Mouse (Mus musculus) heart, postnatal 25 days (tissue): ENCODE measurements around the gene Lta. TPM values are rescaled to one million over a fixed set of nuclear protein-coding genes. Genes with fewer than 3 reads are reported as not detected.

Source experiments
- DNase-seq: peaks from one replicate; pipeline ENCODE4 v3.0.0; 2022; ENCODE audit warnings: low spot score
- intact Hi-C: fragments of 180-260 bp; cut with DNase I; formaldehyde crosslinking; loops from one replicate; pipeline ENCODE4 v1.15.1; 2025
- microRNA-seq: library from miRNA; unstranded; fragments of <30 nt; microRNA quantifications from one replicate; pipeline ENCODE4 v1.2.0, GENCODE M21; 2022
- total RNA-seq, 2 experiments: library from RNA; stranded (reverse); gene quantifications; 2 replicates each; pipeline ENCODE4 v1.2.3; 2021

Gene Lta
- total RNA-seq, 2 experiments from 2014 or later = not detected

DNA sequence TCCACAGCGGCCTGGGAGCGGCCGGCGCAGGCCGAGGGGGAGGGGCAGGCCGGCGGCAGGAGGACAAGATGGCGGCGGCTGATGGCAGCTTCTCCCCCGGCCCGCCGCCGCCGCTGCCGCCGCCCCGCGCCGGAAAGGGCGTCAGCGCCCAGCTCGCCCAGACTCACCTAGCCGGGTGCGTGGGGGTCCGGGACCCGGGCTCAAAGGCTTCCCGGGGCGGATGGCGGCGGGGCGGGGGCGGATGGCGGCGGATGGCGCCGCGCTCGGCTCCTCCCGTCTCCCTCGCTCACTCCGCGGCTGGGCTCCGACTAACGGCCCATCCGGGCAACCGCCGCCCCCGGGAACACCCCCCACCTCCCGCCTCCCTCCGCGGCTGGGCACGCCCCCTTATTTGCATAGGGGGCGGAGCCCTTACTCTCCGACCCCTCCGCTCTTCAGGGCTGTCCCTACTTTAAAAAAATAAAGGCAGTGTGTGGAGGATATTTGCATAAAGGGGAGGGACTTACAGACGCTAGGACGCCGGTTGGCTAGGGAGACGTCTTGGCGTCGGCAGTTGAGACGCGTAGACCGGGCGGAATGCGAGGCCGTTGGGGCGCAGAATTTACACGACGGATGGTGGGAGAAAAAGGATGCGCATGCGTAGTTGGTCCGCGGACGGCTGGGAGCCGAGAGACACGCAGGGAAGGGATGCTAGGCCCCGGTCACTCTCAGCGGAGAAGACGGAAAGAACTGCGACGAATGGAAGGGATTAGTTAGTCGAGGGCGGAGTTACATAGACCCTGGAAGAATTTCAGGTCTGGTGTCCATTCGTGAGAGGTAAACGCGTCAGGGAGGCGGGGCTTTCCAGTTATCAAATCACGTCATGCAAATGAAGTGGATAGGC is 40.3 kb downstream of the Lta start, which contains the start of gene Prrc2a:
Gene Prrc2a, minus strand, starts transcription at position 330 of the 883 bp plus-strand sequence.
- intact Hi-C loops = loop anchor here (5.0 to 10.0 kb wide), 2 partner anchors 43 to 960 kb away; partner anchors contain the start of genes Csnk2b, Gpank1 and Tap2
- DNase-seq = peak; percentile 98

DNA sequence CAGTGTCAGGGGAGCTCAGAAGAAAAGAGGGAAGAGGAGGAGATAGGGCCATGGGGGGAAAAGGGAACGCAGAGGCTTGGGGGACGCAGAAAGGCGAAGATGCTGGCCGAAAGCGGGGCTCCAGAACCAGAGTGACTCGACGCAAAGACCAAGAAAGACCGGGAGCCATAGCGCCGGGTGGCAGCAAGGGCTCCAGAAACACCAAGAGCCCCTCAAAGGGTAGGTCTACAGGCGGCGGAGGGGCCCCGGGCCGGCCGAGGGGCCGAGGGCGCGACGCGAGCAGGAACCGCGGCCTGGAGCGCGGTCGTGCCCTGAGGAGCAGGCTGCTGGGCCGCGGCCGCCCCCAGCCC is 41.0 kb downstream of the Lta start:
- intact Hi-C loops = loop anchor here (5.0 to 10.0 kb wide), 2 partner anchors 42 to 959 kb away; partner anchors contain the start of genes Csnk2b, Gpank1 and Tap2
- DNase-seq = no peak

DNA sequence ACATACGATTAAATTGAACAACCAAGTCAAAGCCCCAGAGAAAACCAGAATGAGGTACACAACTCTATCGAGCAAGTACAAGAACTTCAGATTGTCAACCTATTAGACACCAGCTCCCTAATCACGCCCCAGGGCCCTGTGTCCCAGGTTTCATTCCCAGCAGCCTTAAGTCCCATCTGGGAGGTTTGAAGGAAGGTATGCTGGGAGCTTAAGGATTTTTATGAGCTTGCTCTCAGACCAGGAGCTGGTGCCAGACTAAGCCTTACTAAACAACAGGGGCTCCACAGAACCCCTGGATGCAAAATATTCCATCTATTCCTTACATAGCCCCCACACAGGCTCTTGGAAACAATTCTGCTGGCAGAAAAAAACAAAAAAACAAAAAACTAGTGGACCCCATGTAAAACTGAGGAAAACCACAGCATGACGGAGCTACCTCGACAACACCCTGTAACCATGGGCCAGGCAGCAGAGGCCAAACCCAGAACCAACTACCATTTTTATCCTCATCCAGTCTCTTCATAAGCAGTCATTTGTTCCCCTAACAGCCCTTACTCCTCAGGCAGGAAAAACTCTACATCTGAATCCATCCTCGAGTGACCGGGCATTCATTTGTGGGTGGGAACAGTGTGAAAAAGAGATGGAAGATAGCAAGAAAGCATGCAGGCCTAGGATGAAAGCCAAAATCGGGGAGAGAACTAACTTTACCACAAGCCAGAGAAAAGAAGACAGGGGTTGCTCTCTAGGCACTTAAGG is 41.6 kb downstream of the Lta start:
- DNase-seq = no peak
- intact Hi-C loops = loop anchor here (2.0 to 10.0 kb wide), 3 partner anchors 25 to 959 kb away; partner anchors contain the start of genes Csnk2b, Gpank1 and Tap2

DNA sequence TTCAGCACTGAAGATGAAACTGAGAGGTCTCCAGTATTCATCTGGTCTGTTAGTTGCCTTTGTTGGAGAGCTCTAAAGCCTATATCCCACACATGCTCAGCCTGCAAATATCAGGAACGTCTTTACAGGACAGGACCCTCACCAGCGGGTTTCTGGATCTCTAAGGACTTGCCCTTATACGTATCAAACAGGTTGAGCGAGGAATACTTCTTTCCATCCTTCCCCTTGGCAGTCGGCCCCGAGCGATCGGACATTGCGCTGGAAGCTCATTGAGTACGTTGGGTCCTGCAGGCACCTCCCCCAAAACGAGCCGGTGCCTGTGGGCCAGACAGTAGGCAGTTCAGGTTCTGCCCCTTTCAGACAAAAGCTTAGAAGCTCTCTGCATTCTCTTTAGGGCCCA is 42.4 kb downstream of the Lta start:
- intact Hi-C loops = loop anchor here (2.0 to 10.0 kb wide), 3 partner anchors 24 to 958 kb away; partner anchors contain the start of genes Csnk2b, Gpank1 and Tap2

DNA sequence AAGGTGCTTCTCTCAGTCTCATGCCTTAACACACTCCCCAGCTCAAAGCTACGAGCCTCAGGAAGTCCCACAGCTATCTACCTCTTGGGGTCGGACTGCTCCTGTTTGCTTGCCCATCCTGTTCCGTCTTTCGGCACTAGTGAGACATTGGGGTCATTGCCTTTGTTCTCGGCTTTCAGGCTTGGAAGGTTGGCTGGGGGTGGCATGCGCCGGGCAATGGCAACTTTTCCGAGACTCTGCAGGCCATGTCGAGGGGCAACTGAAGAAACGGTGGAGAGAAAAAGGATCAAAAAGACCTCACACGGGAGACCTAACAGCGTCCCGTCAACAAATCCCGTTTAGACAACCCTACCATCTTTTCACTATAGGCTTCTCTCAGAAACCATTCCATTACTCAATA is 43.0 kb downstream of the Lta start:
- intact Hi-C loops = loop anchor here (2.0 to 10.0 kb wide), 3 partner anchors 23 to 957 kb away; partner anchors contain the start of genes Csnk2b, Gpank1 and Tap2
- DNase-seq = no peak

More for the DNA sequence above, 42.4 kb downstream of the Lta start:
- no peak for DNase-seq

DNA sequence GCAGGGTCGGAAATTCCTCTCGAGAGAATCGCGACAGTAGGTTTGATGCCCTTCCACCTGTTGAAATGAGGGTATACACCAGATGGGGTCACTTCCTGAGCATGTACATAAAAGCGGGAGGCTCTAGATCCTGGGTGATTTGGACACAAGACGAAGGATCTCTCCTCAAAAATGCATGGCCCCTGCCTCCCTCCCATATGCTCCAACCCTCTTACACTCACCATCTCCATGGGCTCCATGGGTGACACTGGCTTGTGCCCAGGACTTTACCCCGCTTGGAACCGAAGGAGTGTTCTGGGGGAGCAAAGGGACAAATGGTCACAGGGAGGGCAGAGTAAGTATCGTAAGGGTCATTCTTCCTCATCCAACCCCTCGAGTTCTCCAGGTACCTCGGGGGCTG is 43.7 kb downstream of the Lta start:
- DNase-seq = no peak
- intact Hi-C loops = loop anchor here (5.0 to 10.0 kb wide), 2 partner anchors 39 to 957 kb away; partner anchors contain the start of genes Csnk2b, Gpank1 and Tap2

DNA sequence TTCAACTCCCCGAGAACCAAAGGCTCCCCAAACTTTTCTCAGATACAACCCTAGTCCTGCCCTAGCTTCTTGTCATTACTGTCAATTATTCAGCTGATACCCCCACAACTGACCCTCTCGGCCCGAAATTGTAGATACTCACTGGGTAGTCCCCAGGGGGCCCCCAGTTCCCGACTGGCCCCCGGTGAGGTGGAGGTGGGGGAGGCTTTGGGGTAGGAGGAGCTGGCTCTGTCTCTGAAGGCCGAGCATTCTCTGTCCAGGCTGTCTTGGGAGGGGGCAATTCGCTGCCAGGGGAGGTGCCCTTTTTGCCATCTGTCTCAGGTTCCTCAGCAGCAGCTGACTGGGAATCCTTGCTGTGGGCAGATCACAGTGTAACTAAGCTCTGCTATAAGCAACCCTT is 45.5 kb downstream of the Lta start:
- intact Hi-C loops = loop anchor here (5.0 to 10.0 kb wide), 2 partner anchors 37 to 955 kb away; partner anchors contain the start of genes Csnk2b, Gpank1 and Tap2
- DNase-seq = no peak

DNA sequence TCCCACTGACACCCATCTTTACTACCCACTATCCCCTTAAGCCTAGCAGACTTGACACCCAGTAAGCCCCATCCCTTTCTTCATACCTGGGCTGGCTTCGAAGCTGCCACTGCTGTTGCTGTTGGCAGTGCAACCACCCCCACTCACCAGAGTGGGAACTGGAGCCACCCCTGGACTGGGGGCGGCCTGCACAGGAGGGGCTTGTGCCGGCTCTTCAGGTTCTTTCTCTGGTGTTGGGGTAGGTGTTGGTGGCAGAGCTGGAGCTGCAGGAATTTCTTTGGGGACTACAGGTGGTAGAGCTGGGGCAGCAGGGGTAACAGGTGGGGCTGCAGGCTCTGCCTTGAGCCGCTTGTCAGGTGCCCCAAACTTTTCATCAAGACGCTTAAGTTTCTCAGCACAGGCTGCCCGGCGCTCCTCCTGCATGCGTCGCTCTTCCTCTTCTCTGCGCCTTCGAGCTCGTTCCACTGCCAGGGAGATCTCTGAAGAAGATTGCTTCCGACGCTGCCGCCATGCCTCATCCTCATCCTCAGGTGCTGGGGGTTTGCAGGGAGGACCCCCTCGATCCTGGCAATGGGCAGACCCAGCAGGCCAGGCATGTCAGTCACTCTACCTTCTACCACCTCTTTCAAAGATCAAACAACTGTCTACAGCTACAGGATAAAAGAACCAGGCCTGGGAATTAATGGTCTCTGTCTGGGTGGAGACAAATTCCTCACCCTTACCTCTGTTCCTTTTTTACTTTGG is 46.1 kb downstream of the Lta start:
- intact Hi-C loops = no loop called here
- no peak for DNase-seq

DNA sequence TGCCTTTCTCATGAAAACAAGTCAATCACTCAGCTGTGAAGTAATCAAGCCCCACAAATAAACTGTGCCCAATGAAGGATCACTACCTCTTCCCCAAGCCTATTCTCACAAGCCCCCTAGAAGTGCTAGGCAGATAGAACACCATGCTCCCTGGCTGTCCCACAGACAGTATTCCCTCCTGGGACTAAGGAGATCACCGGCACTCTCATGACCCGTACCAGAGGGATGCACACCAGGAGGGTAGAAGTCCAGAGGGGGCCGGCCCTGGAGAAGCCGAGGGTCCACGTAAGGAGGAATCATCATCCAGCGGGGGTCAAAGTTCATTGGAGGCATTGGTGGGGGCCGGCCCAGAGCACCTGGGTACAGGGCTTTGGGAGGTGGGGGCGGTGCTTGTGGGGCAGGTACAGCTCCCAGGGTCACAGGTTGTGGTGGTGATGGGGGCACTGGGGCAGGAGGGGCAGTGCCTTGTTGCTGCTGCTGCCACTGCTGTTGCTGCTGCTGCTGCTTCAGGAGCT is 47.4 kb downstream of the Lta start:
- intact Hi-C loops = no loop called here
- no peak for DNase-seq

DNA sequence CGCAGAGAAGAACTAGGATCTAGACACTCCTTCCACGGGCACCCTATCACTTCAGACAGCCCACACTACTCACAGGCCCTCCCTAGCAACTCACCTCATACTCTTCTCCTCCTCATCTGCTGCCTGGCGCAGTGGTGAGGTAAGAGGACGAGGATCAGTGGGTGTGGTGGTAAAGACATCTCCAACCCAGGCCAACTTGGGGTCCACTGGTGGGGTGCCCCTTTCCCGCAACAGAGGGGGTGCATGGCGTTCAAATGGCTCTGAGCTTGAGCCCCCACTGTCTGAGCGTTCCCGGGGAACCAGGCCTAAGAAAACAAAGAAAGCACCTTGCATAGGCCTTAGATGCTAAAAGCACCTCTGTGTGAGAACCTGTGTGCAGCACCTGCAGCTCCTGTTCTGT is 47.9 kb downstream of the Lta start:
- intact Hi-C loops = no loop called here
- DNase-seq = no peak

DNA sequence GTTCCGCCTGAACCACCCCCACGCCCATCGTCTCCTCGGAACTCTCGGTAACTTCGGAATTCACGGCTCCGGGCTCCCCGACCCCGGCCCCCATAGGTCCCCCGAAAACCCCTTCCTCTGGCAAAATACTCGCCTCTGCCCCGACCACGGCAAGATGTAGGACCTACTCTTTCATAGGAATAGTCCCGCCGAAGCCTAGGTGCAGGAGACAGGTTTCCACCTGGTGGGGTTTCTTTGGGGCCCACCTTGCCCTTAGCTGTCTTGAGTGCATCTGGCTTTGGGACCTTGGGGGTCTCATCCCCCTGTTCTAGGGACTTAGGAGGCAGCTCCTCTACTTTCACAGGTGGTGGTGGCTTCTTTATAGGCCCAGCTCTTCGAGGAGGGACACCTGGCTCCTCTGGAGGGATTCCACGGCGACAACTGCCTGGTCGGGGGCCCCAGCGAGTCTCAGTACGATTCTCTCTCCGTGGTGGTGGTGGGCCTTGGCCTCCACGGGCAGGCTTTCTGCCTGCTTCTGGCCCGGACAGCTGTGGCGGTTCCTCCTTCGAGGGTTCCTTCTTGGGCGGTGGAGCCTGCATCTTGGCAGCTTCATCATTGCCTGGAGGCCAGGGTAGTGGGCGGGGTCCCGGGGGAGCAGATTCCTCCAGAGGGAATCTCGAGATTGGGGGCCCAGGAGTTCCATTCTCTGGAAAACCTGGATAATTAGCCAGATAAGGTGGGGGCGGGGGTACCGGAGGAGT is 48.5 kb downstream of the Lta start:
- intact Hi-C loops = no loop called here
- no peak for DNase-seq

DNA sequence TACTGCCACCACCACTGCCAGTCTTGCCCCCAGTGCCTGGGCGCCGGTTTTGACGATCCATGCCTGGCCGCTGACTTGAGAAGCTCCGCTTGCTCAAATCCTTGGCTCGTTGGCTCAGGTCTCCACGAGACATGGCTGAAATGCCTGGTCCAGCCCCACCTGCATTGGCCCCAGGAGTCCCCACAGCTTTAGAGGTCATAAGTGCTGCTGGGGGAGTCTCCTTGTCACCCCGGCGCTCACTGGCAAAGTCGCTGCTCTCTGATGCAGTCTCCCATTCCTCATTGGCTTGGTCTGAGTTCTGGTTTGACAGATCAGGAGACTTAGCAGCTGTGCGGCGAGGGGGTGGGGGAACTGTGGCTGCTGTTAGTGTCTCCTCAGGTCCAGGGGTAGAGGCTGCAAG is 49.7 kb downstream of the Lta start:
- intact Hi-C loops = no loop called here
- DNase-seq = no peak

DNA sequence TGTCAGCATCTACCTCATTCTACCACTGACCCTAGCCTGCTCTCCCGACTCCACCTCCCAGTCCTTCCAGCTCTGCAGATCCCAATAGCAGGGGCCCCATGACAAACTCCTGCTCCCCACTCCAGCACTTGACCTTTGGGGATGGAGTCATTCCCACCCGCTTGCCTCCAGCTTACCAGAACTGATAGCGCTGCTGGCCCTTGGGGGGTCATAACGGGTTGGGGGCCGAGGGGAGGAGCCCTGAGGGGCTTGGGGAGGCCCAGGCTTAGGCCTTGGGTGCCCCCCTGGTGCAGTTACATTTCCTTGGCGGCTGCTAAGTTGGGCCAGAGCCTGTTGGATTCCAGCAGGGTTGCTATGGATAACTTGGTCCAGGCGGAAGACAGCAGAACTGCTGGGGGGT is 50.5 kb downstream of the Lta start:
- intact Hi-C loops = no loop called here
- no peak for DNase-seq

DNA sequence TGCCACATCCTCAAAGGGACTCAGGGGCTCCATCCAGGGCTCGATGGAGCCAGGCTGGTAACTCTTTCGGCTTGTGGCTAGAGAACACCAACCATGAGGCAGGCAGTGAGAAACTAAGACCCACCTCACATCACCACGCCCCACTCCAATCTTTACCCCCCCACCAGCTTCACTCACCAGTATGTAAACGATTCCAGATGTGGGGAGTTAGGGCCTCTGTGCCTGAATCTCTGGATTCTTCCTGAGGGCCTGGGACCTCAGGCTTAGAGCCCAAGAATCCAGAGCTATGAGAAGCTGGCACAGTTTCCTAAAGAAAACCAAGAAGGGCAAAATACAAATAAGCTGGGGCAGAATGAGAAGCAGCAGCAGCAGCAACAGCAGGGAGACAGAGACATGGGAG is 51.2 kb downstream of the Lta start:
- intact Hi-C loops = no loop called here
- no peak for DNase-seq

Small RNAs within 50 kb of the gene (microRNA-seq; reads per million reads assigned to microRNA genes)
- not detected for gene Mir6973a
- gene Mir6974 = not detected
- 2.8 reads per million, percentile 3 among the genes with 10 or more reads in this experiment for gene Mir6975
- not detected for gene Mir8094

Other genes starting within 250 kb of the Lta start
- 1 to 10 TPM; 1.9 to 6.9 TPM for gene Hspa1b, start 246.1 kb downstream of the Lta start, total RNA-seq
- gene Gm20481, start 235.4 kb downstream of the Lta start, total RNA-seq = not detected
- 1 to 10 TPM; 2.9 to 7.7 TPM for gene Hspa1a, start 233.2 kb downstream of the Lta start, total RNA-seq
- 1 to 10 TPM; 6.9 to 8.1 TPM for gene Hspa1l, start 232.6 kb downstream of the Lta start, total RNA-seq
- 10 to 100 TPM; 19.0 to 19.1 TPM for gene Lsm2, start 223.5 kb downstream of the Lta start, total RNA-seq
- gene Vars, start 204.4 kb downstream of the Lta start, total RNA-seq = 10 to 100 TPM; 25.7 to 26.9 TPM
- gene Vwa7, start 188.8 kb downstream of the Lta start, total RNA-seq = 1 to 10 TPM; 7.3 to 7.7 TPM
- not detected for gene Sapcd1, start 177.3 kb downstream of the Lta start, total RNA-seq
- gene Msh5, start 158.6 kb downstream of the Lta start, total RNA-seq = 1 to 10 TPM in 1 of 2 experiments, under 1 TPM in 1; 0.57 to 1.3 TPM
- gene Clic1, start 155.4 kb downstream of the Lta start, total RNA-seq = 10 to 100 TPM; 40.0 to 46.1 TPM
- 10 to 100 TPM; 27.7 to 31.3 TPM for gene Ddah2, start 146.3 kb downstream of the Lta start, total RNA-seq
- not detected for gene Ly6g6c, start 140.0 kb downstream of the Lta start, total RNA-seq
- gene Mpig6b, start 139.2 kb downstream of the Lta start, total RNA-seq = under 1 TPM; 0.18 to 0.87 TPM
- gene Ly6g6e, start 128.4 kb downstream of the Lta start, total RNA-seq = not detected
- under 1 TPM; 0.53 to 0.78 TPM for gene Ly6g6d, start 127.3 kb downstream of the Lta start, total RNA-seq
- not detected for gene Ly6g6f, start 119.7 kb downstream of the Lta start, total RNA-seq
- gene Abhd16a, start 116.1 kb downstream of the Lta start, total RNA-seq = 10 to 100 TPM; 47.9 to 57.5 TPM
- not detected for gene Ly6g5c, start 97.1 kb downstream of the Lta start, total RNA-seq
- under 1 TPM in 1 of 2 experiments, not detected in 1; 0.36 TPM for gene Ly6g5b, start 89.9 kb downstream of the Lta start, total RNA-seq
- gene Gpank1, start 83.9 kb downstream of the Lta start, total RNA-seq = 1 to 10 TPM; 6.3 to 9.5 TPM
- 100 to 1,000 TPM; 155 to 167 TPM for gene Csnk2b, start 83.3 kb downstream of the Lta start, total RNA-seq
- 10 to 100 TPM; 27.0 to 27.1 TPM for gene D17H6S53E, start 79.0 kb downstream of the Lta start, total RNA-seq
- gene Apom, start 73.3 kb downstream of the Lta start, total RNA-seq = not detected
- 100 to 1,000 TPM; 222 to 232 TPM for gene Bag6, start 70.2 kb downstream of the Lta start, total RNA-seq
- gene Prrc2a, start 40.5 kb downstream of the Lta start, total RNA-seq = 100 to 1,000 TPM; 135 to 143 TPM
- 1 to 10 TPM; 2.3 to 3.5 TPM for gene Aif1, start 29.3 kb downstream of the Lta start, total RNA-seq
- 1 to 10 TPM; 2.7 to 5.3 TPM for gene Lst1, start 16.9 kb downstream of the Lta start, total RNA-seq
- gene Ltb, start 10.9 kb downstream of the Lta start, total RNA-seq = 1 to 10 TPM; 1.4 to 1.8 TPM
- under 1 TPM; 0.56 to 0.60 TPM for gene Tnf, start 3.3 kb downstream of the Lta start, total RNA-seq
- gene Gm16181, start 15.5 kb upstream of the Lta start, total RNA-seq = under 1 TPM; 0.50 to 0.65 TPM
- gene Atp6v1g2, start 28.3 kb upstream of the Lta start, total RNA-seq = 1 to 10 TPM; 2.5 to 2.8 TPM
- gene Nfkbil1, start 30.4 kb upstream of the Lta start, total RNA-seq = 1 to 10 TPM; 8.2 to 8.7 TPM
- 10 to 100 TPM; 89.2 to 99.4 TPM for gene Ddx39b, start 36.4 kb upstream of the Lta start, total RNA-seq
- gene H2-D1, start 57.4 kb upstream of the Lta start, total RNA-seq = 10 to 100 TPM; 84.3 to 89.6 TPM
- gene H2-Q1, start 115.1 kb upstream of the Lta start, total RNA-seq = 1 to 10 TPM in 1 of 2 experiments, under 1 TPM in 1; 0.23 to 1.1 TPM
- gene H2-Q2, start 136.9 kb upstream of the Lta start, total RNA-seq = under 1 TPM; 0.95 to 0.99 TPM
- 10 to 100 TPM in 1 of 2 experiments, 1 to 10 TPM in 1; 7.9 to 11.0 TPM for gene H2-Q4, start 174.3 kb upstream of the Lta start, total RNA-seq
- under 1 TPM; 0.34 to 0.75 TPM for gene H2-Q6, start 219.5 kb upstream of the Lta start, total RNA-seq
- 1 to 10 TPM; 1.3 to 1.4 TPM for gene H2-Q7, start 233.8 kb upstream of the Lta start, total RNA-seq